Mouse (Mus musculus): ENCODE data around the gene Gm17693. TPM values are rescaled to one million over a fixed set of nuclear protein-coding genes. Genes with fewer than 3 reads are reported as not detected.

Gene Gm17693
- polyA plus RNA-seq (2017; shearing (Covaris generic)), result not detected

GRCm38 (mm10) chrX:125705144-125705543 is at the start of gene Gm17693:
TSS of gene Gm17693 (plus strand) at chrX:125705444.

